Mouse (Mus musculus): ENCODE data around the gene Odf2. TPM values are rescaled to one million over a fixed set of nuclear protein-coding genes. Genes with fewer than 3 reads are reported as not detected.

Odf2 gene
- 24.7 and 31.5 TPM in 2 replicates for polyA plus RNA-seq (2012; rRNA removed)

GRCm38 (mm10) chr2:29889066-29889944 lies at the start of gene Odf2:
Gene Odf2 (plus strand): TSS chr2:29889221.

DNA sequence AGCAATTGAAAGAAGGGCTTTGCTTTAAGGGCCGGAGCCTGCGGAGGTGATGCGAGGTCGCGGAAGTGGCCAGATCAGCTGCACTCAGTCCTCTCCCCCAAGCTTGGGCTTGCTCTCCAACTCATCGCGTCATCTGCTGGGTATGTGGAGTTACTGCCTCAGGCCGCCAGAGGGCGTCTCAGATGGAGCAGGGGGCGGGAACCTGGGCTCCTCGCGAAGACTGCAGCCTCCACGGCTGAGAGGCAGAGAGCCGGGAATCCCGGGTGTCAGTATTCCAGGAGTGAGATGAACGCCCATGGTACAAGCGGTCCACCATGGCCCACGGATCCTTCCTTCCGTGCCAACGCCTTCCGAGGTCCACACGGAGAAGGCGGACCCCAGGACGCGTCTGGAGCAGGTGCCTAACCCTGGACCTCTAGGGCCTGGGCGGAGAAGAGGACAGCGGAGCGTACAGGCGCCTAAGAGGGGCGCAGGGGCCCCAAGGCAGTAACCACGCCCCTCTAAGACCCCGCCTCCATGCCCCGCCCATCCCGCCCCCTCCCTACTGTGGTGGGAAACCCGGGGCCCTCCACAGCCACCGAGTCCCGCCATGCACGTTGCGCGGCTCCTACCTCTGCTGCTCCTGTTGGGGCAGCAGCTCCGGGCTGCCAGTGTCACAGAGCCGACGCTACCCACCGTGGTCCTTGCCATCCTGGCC lies 19.9 kb upstream of the Odf2 start, which contains the start of gene Cercam:
Gene Cercam, plus strand, starts transcription at position 216 of the 697 bp plus-strand sequence.

DNA sequence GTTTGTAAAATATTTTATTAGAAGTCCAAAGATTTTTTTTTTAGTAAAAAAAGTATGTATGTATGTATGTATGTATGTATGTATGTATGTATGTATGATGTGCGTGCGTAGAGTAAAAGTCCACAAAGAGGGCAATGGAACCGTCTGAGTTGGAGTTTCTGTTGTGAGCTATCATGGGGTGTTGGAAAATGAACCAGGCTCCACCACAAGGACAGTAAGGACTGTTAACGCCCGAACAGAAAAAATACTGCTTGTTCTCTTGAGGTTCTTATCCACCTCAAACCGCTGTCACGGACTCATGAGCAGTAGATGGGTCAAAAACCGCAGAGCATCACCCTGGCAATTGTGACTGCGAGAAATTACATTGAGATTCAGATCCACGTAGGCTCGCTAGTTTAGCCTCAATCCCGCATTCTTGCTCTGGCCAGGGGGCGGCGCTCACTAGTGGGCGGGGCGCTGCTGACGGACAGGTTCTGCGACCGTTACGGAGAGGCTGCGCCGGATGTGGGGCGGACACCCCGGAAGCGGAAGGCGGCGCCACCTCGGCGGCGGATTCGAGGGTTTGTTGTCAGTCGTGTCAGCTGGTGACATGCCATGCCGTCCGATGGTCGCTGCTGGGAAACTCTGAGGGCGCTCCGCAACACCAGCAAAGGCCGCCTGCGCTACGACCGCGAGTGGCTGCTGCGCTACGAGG lies 46.0 kb downstream of the Odf2 start, which contains the start of gene Gle1:
Gene Gle1, plus strand, starts transcription at position 521 of the 694 bp plus-strand sequence.

DNA sequence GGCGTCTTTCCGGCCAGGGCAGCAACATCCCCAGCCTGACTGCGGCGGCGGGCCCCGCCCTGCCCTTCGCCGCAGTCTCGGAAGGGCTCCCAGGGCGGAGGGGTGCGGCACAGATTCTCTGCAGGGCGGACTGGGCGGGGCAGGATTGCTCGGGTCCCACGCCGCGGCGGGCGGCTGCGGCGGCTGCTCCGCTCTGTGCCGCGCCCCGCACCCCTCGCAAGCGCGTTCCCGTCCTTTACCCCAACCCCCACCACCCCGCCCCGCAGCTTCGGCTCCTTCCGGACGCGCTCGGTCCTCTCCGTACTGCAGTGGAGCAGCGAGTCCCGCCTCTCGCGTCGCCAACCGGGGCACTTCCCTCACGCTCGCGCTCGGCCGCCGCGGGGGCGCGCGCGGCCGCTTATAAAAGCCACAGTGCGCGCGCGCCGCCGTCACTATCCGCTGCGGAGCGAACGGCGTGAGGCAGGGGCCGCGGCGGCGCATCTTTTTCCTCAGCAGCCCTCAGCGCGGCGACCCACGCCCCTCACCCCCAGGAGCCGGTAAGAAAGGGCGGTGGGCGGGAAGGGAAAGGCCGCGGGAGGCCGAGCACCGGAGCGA lies 76.3 kb downstream of the Odf2 start, which contains the start of gene Sptan1:
Gene Sptan1, plus strand, starts transcription at position 311 of the 594 bp plus-strand sequence.

Other genes starting within 250 kb of the Odf2 start
- gene Gm13420, start 137.5 kb upstream of the Odf2 start, polyA plus RNA-seq (2012; rRNA removed), result 0.32 TPM in 2 replicates
- not detected in 2 replicates for gene Gm13547, start 129.9 kb upstream of the Odf2 start, polyA plus RNA-seq (2012; rRNA removed)
- 6.8 and 11.3 TPM in 2 replicates for gene Coq4, start 101.7 kb upstream of the Odf2 start, polyA plus RNA-seq (2012; rRNA removed)
- 13.0 and 13.7 TPM in 2 replicates for gene Trub2, start 100.7 kb upstream of the Odf2 start, polyA plus RNA-seq (2012; rRNA removed)
- 2.0 and 2.1 TPM in 2 replicates for gene Slc27a4, start 86.6 kb upstream of the Odf2 start, polyA plus RNA-seq (2012; rRNA removed)
- gene Urm1, start 69.1 kb upstream of the Odf2 start, polyA plus RNA-seq (2012; rRNA removed), result 15.1 and 17.0 TPM in 2 replicates
- gene Cercam, start 20.1 kb upstream of the Odf2 start, polyA plus RNA-seq (2012; rRNA removed), result 16.4 and 19.8 TPM in 2 replicates
- 12.3 and 14.0 TPM in 2 replicates for gene Gle1, start 46.2 kb downstream of the Odf2 start, polyA plus RNA-seq (2012; rRNA removed)
- 19.9 and 23.5 TPM in 2 replicates for gene Sptan1, start 76.3 kb downstream of the Odf2 start, polyA plus RNA-seq (2012; rRNA removed)
- 5.2 and 5.7 TPM in 2 replicates for gene Wdr34, start 159.7 kb downstream of the Odf2 start, polyA plus RNA-seq (2012; rRNA removed)
- gene Set, start 168.2 kb downstream of the Odf2 start, polyA plus RNA-seq (2012; rRNA removed), result 185 and 242 TPM in 2 replicates
- 3.1 and 3.2 TPM in 2 replicates for gene Pkn3, start 188.5 kb downstream of the Odf2 start, polyA plus RNA-seq (2012; rRNA removed)
- 21.0 and 25.7 TPM in 2 replicates for gene Zdhhc12, start 204.4 kb downstream of the Odf2 start, polyA plus RNA-seq (2012; rRNA removed)
- 6.6 and 7.7 TPM in 2 replicates for gene Zer1, start 235.4 kb downstream of the Odf2 start, polyA plus RNA-seq (2012; rRNA removed)
- gene Tbc1d13, start 244.5 kb downstream of the Odf2 start, polyA plus RNA-seq (2012; rRNA removed), result 9.1 and 11.7 TPM in 2 replicates